Mouse (Mus musculus): Measurements from ENCODE around the gene Rnh1.

DNA sequence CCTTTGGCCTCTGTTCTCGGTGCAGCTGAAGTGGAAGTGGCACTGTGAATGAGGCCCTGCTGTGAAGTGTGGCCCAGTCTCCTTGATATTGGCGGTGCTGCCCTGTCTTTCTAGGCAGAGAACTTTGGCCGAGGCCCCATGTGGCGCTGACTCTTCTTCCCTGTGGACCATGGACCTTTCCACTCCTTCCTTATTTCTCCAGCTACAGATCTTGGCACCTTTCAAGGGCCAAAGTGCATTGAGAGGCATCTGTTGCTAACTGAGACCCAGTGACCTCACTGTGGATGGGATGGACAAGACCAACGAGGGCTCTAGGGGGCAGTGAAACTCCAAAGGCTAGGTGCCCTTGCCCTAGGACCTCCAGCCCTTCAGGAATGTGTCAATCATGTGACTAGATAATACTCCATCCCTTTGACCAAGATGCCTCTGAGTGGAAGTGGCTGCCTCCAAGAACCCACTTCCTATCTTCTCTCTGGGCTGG is 51.6 kb downstream of the Rnh1 start:
- TF ChIP-seq POLR2A (IDR thresholded peaks at IDR 0.05; ENCODE audit: insufficient read depth, low read length) (no peak), EP300 (IDR thresholded peaks at IDR 0.05; ENCODE audit: insufficient read depth, low read depth, low read length) (no peak), CTCF (IDR thresholded peaks at IDR 0.05; ENCODE audit: low read depth, low read length) (peak; percentile 52)
